Mouse (Mus musculus): ENCODE measurements around the gene Slc22a20. TPM values are rescaled to one million over a fixed set of nuclear protein-coding genes. Genes with fewer than 3 reads are reported as not detected.
A peak's percentile ranks its signal among the peaks of the same experiment; 100 is the strongest.

Gene Slc22a20
- total RNA-seq, 2 experiments from 2014 or later = not detected

- intact Hi-C loops (cut with DNase I) = loop anchor here (5.0 kb wide), 1 partner anchor 33 kb away; the partner anchor contains the start of gene Cdc42ep2
- no peak for DNase-seq
These were observed 31.0 kb downstream of the Slc22a20 start for GRCm38 (mm10) chr19:5954936-5955335.

GRCm38 (mm10) chr19:5954031-5954710 lies 31.8 kb downstream of the Slc22a20 start:
- DNase-seq = no peak
- intact Hi-C loops (cut with DNase I) = no loop called here

GRCm38 (mm10) chr19:5953201-5953770 lies 32.7 kb downstream of the Slc22a20 start:
- DNase-seq = no peak

GRCm38 (mm10) chr19:5952071-5952691 lies 33.8 kb downstream of the Slc22a20 start:
- no peak for DNase-seq
- intact Hi-C loops (cut with DNase I) = no loop called here

More at GRCm38 (mm10) chr19:5953201-5953770, 32.7 kb downstream of the Slc22a20 start:
- intact Hi-C loops (cut with DNase I) = no loop called here

- DNase-seq = no peak
- intact Hi-C loops (cut with DNase I) = no loop called here
These were observed 34.3 kb downstream of the Slc22a20 start for GRCm38 (mm10) chr19:5951631-5952030.

GRCm38 (mm10) chr19:5950218-5950617 lies 35.7 kb downstream of the Slc22a20 start:
- intact Hi-C loops (cut with DNase I) = no loop called here
- DNase-seq = no peak

- no peak for DNase-seq
- intact Hi-C loops (cut with DNase I) = no loop called here
These were observed 40.1 kb downstream of the Slc22a20 start for GRCm38 (mm10) chr19:5945891-5946290.

- intact Hi-C loops (cut with DNase I) = no loop called here
- no peak for DNase-seq
These were observed 40.9 kb downstream of the Slc22a20 start for GRCm38 (mm10) chr19:5945027-5945426.

- DNase-seq = no peak
- intact Hi-C loops (cut with DNase I) = no loop called here
These were observed 41.8 kb downstream of the Slc22a20 start for GRCm38 (mm10) chr19:5944145-5944544.

- intact Hi-C loops (cut with DNase I) = no loop called here
- no peak for DNase-seq
These were observed 42.5 kb downstream of the Slc22a20 start for GRCm38 (mm10) chr19:5943404-5943803.

GRCm38 (mm10) chr19:5942581-5942980 lies 43.4 kb downstream of the Slc22a20 start:
- DNase-seq = no peak
- intact Hi-C loops (cut with DNase I) = no loop called here

GRCm38 (mm10) chr19:5940656-5941055 lies 45.3 kb downstream of the Slc22a20 start:
- no peak for DNase-seq
- intact Hi-C loops (cut with DNase I) = no loop called here

GRCm38 (mm10) chr19:5940173-5940572 lies 45.8 kb downstream of the Slc22a20 start:
- intact Hi-C loops (cut with DNase I) = no loop called here
- DNase-seq = peak; percentile 90

GRCm38 (mm10) chr19:5939715-5940114 lies 46.2 kb downstream of the Slc22a20 start:
- DNase-seq = no peak
- intact Hi-C loops (cut with DNase I) = no loop called here

GRCm38 (mm10) chr19:5938516-5938915 lies 47.4 kb downstream of the Slc22a20 start:
- intact Hi-C loops (cut with DNase I) = no loop called here
- no peak for DNase-seq

- intact Hi-C loops (cut with DNase I) = no loop called here
These were observed 48.0 kb downstream of the Slc22a20 start for GRCm38 (mm10) chr19:5937836-5938406.

GRCm38 (mm10) chr19:5937095-5937835 lies 48.7 kb downstream of the Slc22a20 start:
- no peak for DNase-seq
- intact Hi-C loops (cut with DNase I) = no loop called here

More at GRCm38 (mm10) chr19:5937836-5938406, 48.0 kb downstream of the Slc22a20 start:
- DNase-seq = no peak

GRCm38 (mm10) chr19:5935691-5936090 lies 50.3 kb downstream of the Slc22a20 start:
- DNase-seq = no peak
- intact Hi-C loops (cut with DNase I) = no loop called here

GRCm38 (mm10) chr19:5935266-5935665 lies 50.7 kb downstream of the Slc22a20 start:
- no peak for DNase-seq
- intact Hi-C loops (cut with DNase I) = no loop called here

GRCm38 (mm10) chr19:5929634-5930596 lies 56.0 kb downstream of the Slc22a20 start:
- peak; percentile 40 for DNase-seq
- intact Hi-C loops (cut with DNase I) = no loop called here

Data from left cerebral cortex, postnatal 4 days (tissue).